Mouse (Mus musculus) hindbrain, embryonic 13.5 days (tissue): ENCODE measurements around the gene Arhgap15. TPM values are rescaled to one million over a fixed set of nuclear protein-coding genes. Genes with fewer than 3 reads are reported as not detected.

ENCODE experiments used
- ATAC-seq: fragments of 200-750 bp; cut with Nextera tagmentation; 2 replicates; pipeline ENCODE4 v1.8.0; 2017; ENCODE audit warnings: moderate TSS enrichment; ENCODE audit not compliant: low FRiP score
- H3K27ac ChIP-seq: fragments of 300-500 bp; sonication (generic); 2 replicates; pipeline ENCODE4 v1.5.1; 2015; ENCODE audit warnings: inconsistent platforms, mild to moderate bottlenecking, moderate library complexity
- H3K27me3 ChIP-seq: fragments of 300-500 bp; sonication (generic); 2 replicates; pipeline ENCODE4 v1.6.1; 2015; ENCODE audit warnings: mild to moderate bottlenecking, inconsistent platforms
- H3K36me3 ChIP-seq: fragments of 300-500 bp; sonication (generic); 2 replicates; pipeline ENCODE4 v1.6.1; 2015; ENCODE audit warnings: mild to moderate bottlenecking, inconsistent platforms
- H3K4me1 ChIP-seq: fragments of 300-500 bp; sonication (generic); replicated peaks from 2 replicates; pipeline ENCODE4 v1.6.1; 2015; ENCODE audit warnings: inconsistent platforms
- H3K4me2 ChIP-seq: fragments of 300-500 bp; sonication (generic); 2 replicates; pipeline ENCODE4 v1.6.1; 2015; ENCODE audit warnings: inconsistent platforms, mild to moderate bottlenecking, moderate library complexity
- H3K4me3 ChIP-seq: fragments of 300-500 bp; sonication (generic); 2 replicates; pipeline ENCODE4 v1.5.1; 2015; ENCODE audit warnings: mild to moderate bottlenecking, inconsistent platforms
- H3K9ac ChIP-seq: fragments of 300-500 bp; sonication (generic); 2 replicates; pipeline ENCODE4 v1.6.1; 2015; ENCODE audit warnings: mild to moderate bottlenecking, inconsistent platforms
- H3K9me3 ChIP-seq: fragments of 300-500 bp; sonication (generic); 2 replicates; pipeline ENCODE4 v1.6.1; 2016; ENCODE audit warnings: inconsistent platforms
- WGBS: fragments of 180-500 bp; shearing (Covaris S2); methylation state at CpG from one replicate; pipeline ENCODE4 v1.1.7; 2015; 5-methylcytosine and 5-hydroxymethylcytosine counted together
- polyA plus RNA-seq: library from polyadenylated mRNA; unstranded; fragments of >200 nt; fragmentation: Nextera tagmentation; extraction: Ambion mirVana; gene quantifications from 2 replicates; pipeline ENCODE4 v1.2.1, GENCODE M21; 2015

The Arhgap15 gene
- polyA plus RNA-seq, 1 experiment from 2014 or later = 2.8 TPM

DNA sequence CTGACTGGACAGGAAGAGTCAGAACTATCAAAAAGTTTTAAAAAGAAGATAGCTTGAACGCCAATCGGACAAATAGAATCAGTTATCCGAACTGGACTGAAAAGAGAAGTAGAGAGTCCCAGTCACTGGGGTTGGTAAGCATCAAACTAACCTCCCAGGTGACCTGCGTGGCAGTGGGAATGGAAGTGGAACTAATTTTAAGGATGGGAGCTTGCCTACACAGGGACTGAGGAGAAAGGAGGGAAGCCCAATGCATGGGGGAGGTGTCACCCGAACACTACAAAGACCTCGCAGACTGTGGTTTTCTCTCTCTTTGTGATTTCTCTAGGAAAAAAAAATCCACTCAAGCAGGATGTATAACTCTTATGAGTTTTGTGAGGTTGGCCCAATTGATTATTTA lies 469.2 kb downstream of the Arhgap15 start:
- Histone ChIP-seq H3K27me3 (no peaks in the 10 kb centered on the region), H3K4me1 (peaks cover 11% of the 10 kb centered on the region; the same call in 1 of the 2 replicates), H3K4me3 (no peak overlapping the region), H3K9ac (no peak overlapping the region), H3K4me2 (no peak overlapping the region), H3K36me3 (no peaks in the 10 kb centered on the region), H3K9me3 (no peaks in the 10 kb centered on the region), H3K27ac (no peak overlapping the region)
- WGBS = 75% methylated on average over 6 of the region's 6 CpGs
- ATAC-seq = no peak

DNA sequence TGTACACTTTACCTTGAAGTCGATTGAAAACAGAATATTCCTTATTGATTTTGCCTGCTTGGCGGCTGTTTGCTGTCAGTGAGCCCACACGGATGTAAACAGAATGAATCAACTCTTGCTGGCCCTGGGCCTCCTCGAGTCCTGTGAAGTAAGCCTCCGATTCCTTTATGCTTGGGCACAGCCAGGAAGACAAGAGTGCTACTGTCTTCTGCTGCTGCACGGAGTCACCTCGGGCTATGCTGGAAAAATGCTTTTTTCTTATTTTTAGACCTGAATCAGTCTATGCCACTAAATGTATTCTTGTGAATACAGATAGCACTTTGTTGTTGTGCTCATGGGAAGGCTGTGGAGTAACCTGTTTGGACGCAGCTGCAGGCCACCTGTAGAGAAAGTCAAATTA lies 469.7 kb downstream of the Arhgap15 start:
- Histone ChIP-seq H3K36me3 (no peaks in the 10 kb centered on the region), H3K9ac (no peak overlapping the region), H3K4me1 (peaks cover 11% of the 10 kb centered on the region; the same call in 1 of the 2 replicates), H3K27ac (no peak overlapping the region), H3K4me3 (no peak overlapping the region), H3K27me3 (no peaks in the 10 kb centered on the region), H3K4me2 (no peak overlapping the region), H3K9me3 (no peaks in the 10 kb centered on the region)
- WGBS = 20% methylated on average over 8 of the region's 8 CpGs
- ATAC-seq = no peak

DNA sequence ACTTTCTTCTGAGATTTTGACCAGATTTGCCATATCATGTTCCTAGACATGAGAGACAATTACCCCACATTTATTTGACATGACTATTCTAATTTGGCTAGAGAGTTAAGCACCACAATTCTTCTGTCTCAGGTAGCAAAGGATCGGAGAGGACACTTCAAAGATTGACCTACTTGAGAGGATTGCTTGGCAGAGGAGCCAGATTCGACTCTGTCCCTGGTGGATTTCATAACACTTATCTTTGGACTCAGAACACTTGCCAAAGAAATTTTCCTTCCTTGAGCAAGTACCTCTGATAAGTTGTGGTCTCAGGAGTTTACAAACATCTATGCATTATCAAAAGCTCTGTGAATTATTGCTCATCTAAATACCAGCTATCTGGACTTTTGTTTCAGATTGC lies 473.1 kb downstream of the Arhgap15 start:
- Histone ChIP-seq H3K36me3 (no peaks in the 10 kb centered on the region), H3K9ac (no peak overlapping the region), H3K4me3 (no peak overlapping the region), H3K4me2 (no peak overlapping the region), H3K4me1 (peaks cover 14% of the 10 kb centered on the region; the same call in 1 of the 2 replicates), H3K27ac (no peak overlapping the region), H3K9me3 (no peaks in the 10 kb centered on the region), H3K27me3 (no peaks in the 10 kb centered on the region)
- ATAC-seq = no peak
- WGBS = 63% methylated on average over 2 of the region's 2 CpGs

DNA sequence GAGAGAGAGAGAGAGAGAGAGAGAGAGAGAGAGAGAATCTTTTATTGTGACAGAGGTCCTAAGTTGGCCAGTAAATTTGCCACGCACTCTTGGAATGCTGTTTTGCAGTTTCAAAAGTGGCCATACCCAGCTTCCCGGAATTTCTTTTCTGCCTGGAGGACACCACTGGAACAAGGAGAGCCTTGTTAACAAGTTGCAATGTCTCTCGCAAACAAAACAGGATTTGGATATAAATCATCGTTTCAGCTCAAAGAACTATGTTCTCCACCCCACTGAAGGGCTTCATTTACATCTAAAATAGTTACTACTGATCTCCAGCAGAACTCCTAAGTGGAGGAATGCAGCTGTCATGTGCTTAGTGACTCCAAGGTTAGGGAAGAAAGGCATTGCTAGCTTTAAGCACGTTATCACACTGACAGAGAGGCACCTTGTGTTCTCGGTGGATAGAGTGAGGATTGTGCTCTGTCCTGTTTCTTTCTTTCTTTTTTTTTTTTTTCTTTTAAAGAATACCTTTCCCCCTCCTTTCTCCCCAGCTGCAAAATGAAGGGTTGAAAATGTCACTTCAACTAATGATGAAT lies 473.6 kb downstream of the Arhgap15 start:
- ATAC-seq = no peak
- Histone ChIP-seq H3K4me3 (no peak overlapping the region), H3K9me3 (no peaks in the 10 kb centered on the region), H3K27ac (no peak overlapping the region), H3K4me2 (no peak overlapping the region), H3K9ac (no peak overlapping the region), H3K4me1 (peaks cover 14% of the 10 kb centered on the region; the same call in 1 of the 2 replicates), H3K36me3 (no peaks in the 10 kb centered on the region), H3K27me3 (no peaks in the 10 kb centered on the region)
- WGBS = 4% methylated on average over 6 of the region's 6 CpGs

DNA sequence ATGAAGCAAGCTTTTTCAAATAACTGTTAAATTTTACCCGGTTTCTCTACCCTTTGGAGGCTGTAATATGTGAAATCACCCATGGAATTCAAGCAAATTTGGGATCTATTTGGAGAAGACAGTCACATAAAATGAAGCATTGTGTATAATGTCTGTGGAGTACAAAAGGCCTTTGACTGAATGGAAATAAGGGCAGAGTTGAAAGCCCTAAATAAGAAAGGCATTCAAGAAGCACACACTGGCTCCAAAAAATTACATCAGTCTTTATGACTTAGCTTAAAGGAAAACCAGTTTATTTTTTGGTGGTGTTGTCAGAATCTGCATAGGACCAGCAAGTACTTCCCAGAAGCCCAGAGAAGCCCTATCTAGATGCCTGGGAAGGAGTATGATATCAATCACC lies 486.2 kb downstream of the Arhgap15 start:
- Histone ChIP-seq H3K27me3 (0 out of 2 replicates have a peak, but pooled peaks cover 5% of the 10 kb centered on the region), H3K4me1 (no peaks in the 10 kb centered on the region), H3K27ac (no peak overlapping the region), H3K9ac (no peak overlapping the region), H3K9me3 (no peaks in the 10 kb centered on the region), H3K4me2 (no peak overlapping the region), H3K4me3 (no peak overlapping the region), H3K36me3 (no peaks in the 10 kb centered on the region)
- 13% methylated on average over 1 of the region's 1 CpGs for WGBS
- ATAC-seq = no peak

DNA sequence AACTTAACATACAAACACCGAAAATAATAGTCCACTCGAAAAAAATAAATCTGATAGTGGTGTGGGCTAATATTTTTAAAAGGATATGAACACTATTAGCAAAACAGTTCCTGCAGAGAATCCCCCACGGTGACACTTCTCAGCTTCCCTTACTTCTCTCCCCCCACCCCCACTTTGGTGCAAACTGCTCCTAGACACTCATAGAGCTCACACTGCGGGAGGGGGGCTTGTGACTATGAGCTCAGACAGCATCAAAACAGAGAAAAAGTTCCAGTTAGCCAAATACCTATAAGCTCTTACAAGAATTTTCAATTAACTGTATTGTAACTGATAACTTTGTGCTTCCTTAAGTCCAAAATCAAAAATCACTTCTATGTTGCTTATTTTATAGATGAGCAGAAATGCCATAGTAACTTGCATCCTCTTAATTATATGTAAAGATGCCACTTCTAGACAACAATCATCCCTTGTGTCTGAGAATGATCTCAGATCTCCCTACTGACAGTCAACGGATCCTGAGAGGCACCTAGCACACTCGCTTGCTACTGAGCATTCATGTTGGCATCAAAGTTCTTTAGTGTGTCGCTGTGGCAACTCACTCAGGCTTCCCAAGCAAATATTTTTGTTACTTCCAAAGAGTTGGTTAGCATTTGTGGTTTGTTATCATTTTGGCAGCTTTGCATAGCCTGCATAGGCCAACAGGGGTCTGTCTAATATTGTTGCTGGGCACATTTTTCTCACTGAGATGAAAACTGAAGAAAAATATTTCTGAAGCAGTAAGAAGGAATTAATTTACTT lies 493.2 kb downstream of the Arhgap15 start:
- Histone ChIP-seq H3K9ac (no peak overlapping the region), H3K36me3 (no peaks in the 10 kb centered on the region), H3K9me3 (no peaks in the 10 kb centered on the region), H3K4me3 (no peak overlapping the region), H3K4me1 (peaks cover 19% of the 10 kb centered on the region), H3K4me2 (no peak overlapping the region), H3K27ac (peak overlapping the region; percentile 69), H3K27me3 (no peaks in the 10 kb centered on the region)
- WGBS = 39% methylated on average over 7 of the region's 7 CpGs
- peak; percentile 33; the same call in 1 of the 2 replicates for ATAC-seq

DNA sequence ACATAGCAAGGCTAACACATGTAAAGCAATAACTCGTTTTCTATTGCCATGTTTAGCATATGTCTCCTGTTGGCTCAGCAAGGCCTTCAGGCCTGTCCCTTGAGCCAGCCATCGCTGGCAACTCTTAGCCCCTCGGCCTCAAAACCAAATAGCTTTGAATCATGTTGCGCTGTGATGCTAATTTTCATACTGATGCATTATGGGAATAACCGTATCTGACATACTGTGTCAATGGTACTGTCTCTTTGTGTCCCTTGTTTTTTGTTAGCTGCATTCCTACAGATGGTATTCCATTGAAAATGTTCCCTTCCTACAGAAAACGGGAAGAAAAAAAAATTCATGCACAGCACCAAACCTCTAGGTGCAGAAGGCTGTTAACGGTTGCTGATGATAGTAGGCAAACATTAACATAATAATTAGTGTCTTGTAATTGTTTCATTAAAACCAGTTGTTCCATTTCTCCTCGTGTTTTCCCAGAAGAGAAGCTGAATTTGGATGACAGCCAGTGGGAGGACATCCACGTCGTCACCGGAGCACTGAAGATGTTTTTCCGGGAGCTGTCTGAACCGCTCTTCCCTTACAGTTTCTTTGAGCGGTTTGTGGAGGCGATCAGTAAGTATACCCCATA lies 494.1 kb downstream of the Arhgap15 start:
- peak; percentile 81 for ATAC-seq
- Histone ChIP-seq H3K36me3 (no peaks in the 10 kb centered on the region), H3K4me3 (no peak overlapping the region), H3K27ac (peak overlapping the region; percentile 69), H3K4me2 (peak overlapping the region; percentile 15; the same call in 1 of the 2 replicates), H3K27me3 (no peaks in the 10 kb centered on the region), H3K9me3 (no peaks in the 10 kb centered on the region), H3K9ac (no peak overlapping the region), H3K4me1 (peaks cover 19% of the 10 kb centered on the region)
- WGBS = 39% methylated on average over 15 of the region's 15 CpGs

DNA sequence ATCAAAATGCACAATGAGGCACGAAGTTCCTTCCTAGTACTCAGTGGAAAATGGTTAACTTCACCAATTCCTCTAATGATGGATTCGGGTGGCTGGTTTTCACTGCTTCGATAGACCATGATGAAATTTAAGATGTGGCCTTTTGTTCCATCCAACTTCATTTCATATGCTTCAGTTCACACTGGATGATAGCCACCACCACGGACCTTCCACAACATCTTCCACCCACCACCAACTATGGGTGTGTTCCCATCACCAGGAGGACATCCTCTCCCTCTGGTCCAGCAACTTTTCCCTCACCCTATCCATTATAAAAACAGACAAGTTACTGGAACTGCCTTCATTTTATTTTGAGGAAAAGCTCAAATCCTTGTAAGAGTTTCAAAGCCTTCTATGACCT lies 506.7 kb downstream of the Arhgap15 start:
- ATAC-seq = no peak
- no peaks in the 10 kb centered on the region for H3K4me1 ChIP-seq
- H3K27me3 ChIP-seq = no peaks in the 10 kb centered on the region
- H3K4me2 ChIP-seq = no peak overlapping the region
- 46% methylated on average over 4 of the region's 4 CpGs for WGBS
- no peak overlapping the region for H3K27ac ChIP-seq
- no peaks in the 10 kb centered on the region for H3K36me3 ChIP-seq
- no peak overlapping the region for H3K9ac ChIP-seq
- no peaks in the 10 kb centered on the region for H3K9me3 ChIP-seq
- no peak overlapping the region for H3K4me3 ChIP-seq

DNA sequence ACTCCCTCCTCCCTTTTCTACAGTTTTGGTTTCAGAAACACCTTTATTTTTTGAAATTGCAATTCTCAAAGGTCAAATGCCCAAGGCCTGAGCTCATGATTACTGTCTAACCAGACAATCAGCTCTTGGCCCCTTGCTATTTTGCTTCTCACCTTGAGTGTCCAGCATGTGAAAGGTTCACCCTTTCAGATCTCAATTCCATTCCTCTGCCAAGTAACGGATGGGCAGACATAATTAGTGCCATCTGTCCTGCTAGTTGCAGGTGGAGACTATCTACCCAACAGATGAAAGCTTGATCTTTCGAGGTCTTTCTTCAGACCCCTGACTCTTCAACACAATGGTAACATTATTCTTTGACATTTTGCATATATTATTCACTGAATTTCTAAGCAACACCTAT lies 509.3 kb downstream of the Arhgap15 start:
- H3K9ac ChIP-seq = no peak overlapping the region
- H3K4me1 ChIP-seq = no peaks in the 10 kb centered on the region
- no peak overlapping the region for H3K27ac ChIP-seq
- no peaks in the 10 kb centered on the region for H3K36me3 ChIP-seq
- no peaks in the 10 kb centered on the region for H3K27me3 ChIP-seq
- no peak overlapping the region for H3K4me2 ChIP-seq
- 70% methylated on average over 2 of the region's 2 CpGs for WGBS
- H3K4me3 ChIP-seq = no peak overlapping the region
- ATAC-seq = no peak
- H3K9me3 ChIP-seq = no peaks in the 10 kb centered on the region

DNA sequence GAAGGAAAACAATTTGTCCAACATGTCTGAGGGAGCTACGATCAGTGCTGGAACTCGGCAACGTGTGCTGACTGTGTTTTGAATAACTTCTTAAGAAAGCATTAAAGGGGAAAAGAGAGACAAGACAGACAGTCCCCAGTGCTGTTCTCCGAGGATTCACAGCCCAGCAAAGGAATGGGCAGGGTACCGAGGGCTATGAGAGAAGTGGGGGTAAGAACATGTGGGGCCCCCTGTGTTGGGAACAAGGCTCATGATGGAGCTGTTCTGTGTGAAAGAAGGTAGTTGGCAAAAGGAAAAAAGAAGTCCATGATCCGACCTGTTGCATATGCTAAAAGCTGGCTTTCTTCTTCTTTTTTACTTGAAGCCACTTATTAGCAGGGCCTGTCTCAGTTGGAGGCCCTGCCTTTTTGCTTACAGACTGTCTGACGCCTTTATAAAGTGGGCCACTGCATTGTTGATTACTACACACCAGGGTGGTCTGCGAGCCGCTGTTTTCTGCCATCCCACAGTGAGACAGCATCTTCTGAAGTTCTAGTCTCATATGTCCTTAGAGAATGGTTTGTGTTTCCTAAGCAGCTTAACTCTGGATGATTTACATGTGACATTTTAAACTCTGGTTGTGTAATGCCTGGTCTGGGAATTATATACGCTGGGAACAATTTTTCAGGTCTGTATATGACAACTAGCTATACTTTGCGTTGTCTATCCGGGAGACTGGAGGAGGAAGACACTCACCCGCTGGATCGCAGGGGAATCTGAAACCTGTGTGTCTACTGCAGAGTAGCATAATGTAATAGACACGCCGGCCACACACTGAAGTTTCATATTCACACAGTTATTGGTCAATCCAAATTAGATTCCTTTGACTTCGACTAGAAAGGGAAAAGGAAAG lies 523.1 kb downstream of the Arhgap15 start:
- Histone ChIP-seq H3K4me2 (0 out of 2 replicates have a peak overlapping the region, but pooled peaks have one; percentile 13), H3K4me1 (peaks cover 5% of the 10 kb centered on the region; the same call in 1 of the 2 replicates), H3K4me3 (no peak overlapping the region), H3K36me3 (no peaks in the 10 kb centered on the region), H3K27me3 (no peaks in the 10 kb centered on the region), H3K9ac (no peak overlapping the region), H3K9me3 (no peaks in the 10 kb centered on the region), H3K27ac (no peak overlapping the region)
- ATAC-seq = no peak
- 33% methylated on average over 17 of the region's 17 CpGs for WGBS

DNA sequence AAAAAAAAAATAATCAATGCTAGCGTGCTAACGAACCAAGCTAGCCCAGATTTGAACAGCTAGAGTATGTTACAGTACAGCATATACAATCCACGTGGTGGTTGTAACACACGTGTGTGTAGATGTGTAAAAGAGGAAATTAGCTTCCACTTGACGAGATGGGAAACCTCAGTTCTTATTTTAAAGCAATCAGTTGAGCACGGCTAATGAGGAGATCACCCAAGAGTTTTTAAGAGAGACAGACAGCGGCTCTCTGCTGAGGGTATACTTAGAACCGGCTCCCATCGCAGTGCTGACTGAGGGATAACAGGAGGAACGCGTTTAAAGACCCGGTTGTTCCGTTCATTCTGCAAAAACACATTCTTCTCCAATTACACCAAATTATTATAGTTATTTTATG lies 524.0 kb downstream of the Arhgap15 start:
- H3K4me1 ChIP-seq = peaks cover 5% of the 10 kb centered on the region; the same call in 1 of the 2 replicates
- H3K9me3 ChIP-seq = no peaks in the 10 kb centered on the region
- H3K4me3 ChIP-seq = no peak overlapping the region
- ATAC-seq = no peak
- H3K27me3 ChIP-seq = no peaks in the 10 kb centered on the region
- no peak overlapping the region for H3K27ac ChIP-seq
- no peak overlapping the region for H3K9ac ChIP-seq
- H3K4me2 ChIP-seq = no peak overlapping the region
- no peaks in the 10 kb centered on the region for H3K36me3 ChIP-seq
- 77% methylated on average over 13 of the region's 13 CpGs for WGBS

DNA sequence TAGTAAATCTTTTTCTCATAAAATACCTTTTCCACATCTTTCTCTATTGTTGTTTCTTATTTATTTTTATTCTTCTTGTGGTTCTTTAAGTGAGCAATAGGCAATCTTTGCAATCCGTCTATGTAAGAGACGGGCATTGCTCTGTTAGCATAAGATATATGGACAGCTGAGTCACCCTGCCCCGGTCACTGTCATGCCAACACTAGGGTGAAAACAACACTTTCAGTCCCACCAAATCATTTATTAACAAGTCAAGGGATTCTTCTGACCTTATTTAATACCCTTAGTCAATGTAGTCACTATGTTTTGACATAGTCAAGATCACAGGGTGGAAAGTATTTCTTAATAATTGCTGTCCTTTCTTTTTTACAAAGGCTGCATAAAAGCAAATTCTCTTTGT lies 525.8 kb downstream of the Arhgap15 start:
- H3K27me3 ChIP-seq = no peaks in the 10 kb centered on the region
- H3K9me3 ChIP-seq = no peaks in the 10 kb centered on the region
- no peaks in the 10 kb centered on the region for H3K36me3 ChIP-seq
- H3K27ac ChIP-seq = no peak overlapping the region
- ATAC-seq = no peak
- H3K4me2 ChIP-seq = no peak overlapping the region
- no peak overlapping the region for H3K4me3 ChIP-seq
- 85% methylated on average over 3 of the region's 3 CpGs for WGBS
- no peak overlapping the region for H3K9ac ChIP-seq
- H3K4me1 ChIP-seq = peaks cover 5% of the 10 kb centered on the region; the same call in 1 of the 2 replicates
